Comparison of ENCODE assay signal across 8 mouse cellular contexts in genomic region chr1:156667141-156667926, GRCm38 (mm10). TPM values are rescaled to one million over a fixed set of nuclear protein-coding genes. Genes with fewer than 3 reads are reported as not detected.
DNase-seq lines count a peak whose midpoint lies in the region; ATAC-seq lines count a peak whose summit lies in the region.

No protein-coding gene starts in this region.

- H3K27me3 ChIP-seq in intestine, embryonic 14.5 days (replicated peaks; ENCODE audit: control insufficient read depth, insufficient read depth, low read length): no peaks in the 10 kb centered on the region
- no peaks in the 10 kb centered on the region for H3K27me3 ChIP-seq in midbrain, embryonic 16.5 days (ENCODE audit: control insufficient read depth, insufficient read depth, low read depth, low read length)

- H3K4me1 ChIP-seq in intestine, embryonic 14.5 days (replicated peaks; ENCODE audit: control insufficient read depth, insufficient read depth, low read length): no peaks in the 10 kb centered on the region; the same call in 1 of the 2 replicates
- no peaks in the 10 kb centered on the region; the same call in 1 of the 2 replicates for H3K4me1 ChIP-seq in midbrain, embryonic 16.5 days (ENCODE audit: control insufficient read depth, insufficient read depth, low read length)

- ATAC-seq in intestine, embryonic 14.5 days (replicated peaks; ENCODE audit: low FRiP score, low TSS enrichment, low read depth): peak; percentile 65; the same call in 1 of the 2 replicates
- peak; percentile 86 for ATAC-seq in megakaryocyte progenitor cell, adult 5-6 weeks (replicated peaks; ENCODE audit: poor library complexity)
- no peak for ATAC-seq in midbrain, embryonic 16.5 days

- 80% methylated on average over 23 of the region's 23 CpGs for WGBS in intestine, embryonic 14.5 days
- 91% methylated on average over 23 of the region's 23 CpGs for WGBS in midbrain, embryonic 16.5 days

- DNase-seq in heart, adult 18-20 months: peak; percentile 39 to 64
- DNase-seq in heart, postnatal 36 days: no peak
- peak; percentile 41 for DNase-seq in adrenal gland, postnatal 10 days
- DNase-seq in intestine, embryonic 14.5 days (ENCODE audit: low spot score): peak; percentile 60
- no peak for DNase-seq in layer of hippocampus, postnatal 14 days (ENCODE audit: low spot score in 2 of 2)
- DNase-seq in frontal cortex, postnatal 25 days (ENCODE audit: low spot score in 2 of 2): no peak

- H3K9me3 ChIP-seq in intestine, embryonic 14.5 days (ENCODE audit: control insufficient read depth, low read length): no peaks in the 10 kb centered on the region
- H3K9me3 ChIP-seq in midbrain, embryonic 16.5 days (replicated peaks; ENCODE audit: control insufficient read depth, low read length, poor library complexity, severe bottlenecking): no peaks in the 10 kb centered on the region

- H3K27ac ChIP-seq in intestine, embryonic 14.5 days (ENCODE audit: low read depth): no peak overlapping the region
- no peak overlapping the region for H3K27ac ChIP-seq in midbrain, embryonic 16.5 days (ENCODE audit: low read length)

- H3K9ac ChIP-seq in intestine, embryonic 14.5 days (ENCODE audit: low read length): no peak overlapping the region
- no peak overlapping the region for H3K9ac ChIP-seq in midbrain, embryonic 16.5 days (ENCODE audit: low read depth, low read length)

- no peak overlapping the region for H3K4me3 ChIP-seq in intestine, embryonic 14.5 days (ENCODE audit: low read depth, low read length)
- no peak overlapping the region for H3K4me3 ChIP-seq in midbrain, embryonic 16.5 days (ENCODE audit: low read depth, low read length)

- no peaks in the 10 kb centered on the region for H3K36me3 ChIP-seq in intestine, embryonic 14.5 days (ENCODE audit: control insufficient read depth, insufficient read depth, low read length)
- no peaks in the 10 kb centered on the region for H3K36me3 ChIP-seq in midbrain, embryonic 16.5 days (ENCODE audit: control insufficient read depth, insufficient read depth, low read length)

- intact Hi-C loops in heart, postnatal 36 days (cut with DNase I): no loop called here

- no peak overlapping the region for H3K4me2 ChIP-seq in intestine, embryonic 14.5 days (ENCODE audit: low read length)
- H3K4me2 ChIP-seq in midbrain, embryonic 16.5 days (ENCODE audit: low read length): no peak overlapping the region

RNA-seq across cellular contexts. Expression of gene Tor3a, which starts 6.8 kb away (rescaled TPM):
- 1 to 10 TPM; 9.2 to 9.9 TPM for total RNA-seq in heart, adult 18-20 months (2021)
- 10 to 100 TPM; 10.8 to 14.2 TPM for total RNA-seq in heart, postnatal 36 days (2021)
- 10 to 100 TPM; 11.6 to 15.3 TPM for total RNA-seq in adrenal gland, postnatal 10 days (2021)
- polyA plus RNA-seq in intestine, embryonic 14.5 days (2014; fragmentation: Nextera tagmentation; extraction: Ambion mirVana): 6.3 and 6.4 TPM in 2 replicates
- 15.4 and 17.0 TPM in 2 replicates for total RNA-seq in megakaryocyte progenitor cell, adult 5-6 weeks (2015)
- 22.6 and 24.6 TPM in 2 replicates for total RNA-seq in megakaryocyte progenitor cell, adult 5-6 weeks (2017)
- polyA plus RNA-seq in midbrain, embryonic 16.5 days (2015; fragmentation: Nextera tagmentation; extraction: Ambion mirVana): 2.9 and 3.1 TPM in 2 replicates
- 1 to 10 TPM; 5.3 to 7.4 TPM for total RNA-seq in layer of hippocampus, postnatal 14 days (2021)

RNA-seq across cellular contexts. Expression of gene Fam20b, which starts 51.6 kb away (rescaled TPM):
- total RNA-seq in heart, adult 18-20 months (2021): 10 to 100 TPM; 59.9 to 61.3 TPM
- total RNA-seq in heart, postnatal 36 days (2021): 10 to 100 TPM; 55.4 to 56.6 TPM
- total RNA-seq in adrenal gland, postnatal 10 days (2021): 10 to 100 TPM; 37.5 to 42.8 TPM
- polyA plus RNA-seq in intestine, embryonic 14.5 days (2014; fragmentation: Nextera tagmentation; extraction: Ambion mirVana): 42.4 and 44.3 TPM in 2 replicates
- total RNA-seq in megakaryocyte progenitor cell, adult 5-6 weeks (2015): 15.0 and 18.5 TPM in 2 replicates
- total RNA-seq in megakaryocyte progenitor cell, adult 5-6 weeks (2017): 46.0 and 49.1 TPM in 2 replicates
- 34.4 and 34.5 TPM in 2 replicates for polyA plus RNA-seq in midbrain, embryonic 16.5 days (2015; fragmentation: Nextera tagmentation; extraction: Ambion mirVana)
- total RNA-seq in layer of hippocampus, postnatal 14 days (2021): 10 to 100 TPM; 65.4 to 67.0 TPM

Comparison
In these comparisons a context has a peak if more than half of its experiments do, and no peak if none do; other contexts are left out.
1. DNase-seq: peak in heart, adult 18-20 months (2 of 2), adrenal gland, postnatal 10 days (single experiment) and intestine, embryonic 14.5 days (single experiment); none in heart, postnatal 36 days (0 of 2), layer of hippocampus, postnatal 14 days (0 of 2) and frontal cortex, postnatal 25 days (0 of 2).